Mouse (Mus musculus) urinary bladder, postnatal 4 days (tissue): ENCODE measurements around the gene Snx29.

Experiments
- DNase-seq, 2 experiments: peaks; one replicate each; pipeline ENCODE4 v3.0.0; 2021 to 2022; ENCODE audit warnings: low spot score in 2 of 2

Snx29 gene

GRCm38 (mm10) chr16:11450626-11451025 lies 127.9 kb downstream of the Snx29 start:
- DNase-seq: no peak

- no peak for DNase-seq
Measured at GRCm38 (mm10) chr16:11454871-11455270, 132.2 kb downstream of the Snx29 start.

- DNase-seq: no peak
Measured at GRCm38 (mm10) chr16:11455545-11456140, 132.9 kb downstream of the Snx29 start.

GRCm38 (mm10) chr16:11456141-11456645 lies 133.5 kb downstream of the Snx29 start:
- DNase-seq: no peak

- no peak for DNase-seq
Measured at GRCm38 (mm10) chr16:11457136-11457535, 134.4 kb downstream of the Snx29 start.

GRCm38 (mm10) chr16:11457609-11458350 lies 135.1 kb downstream of the Snx29 start:
- no peak for DNase-seq

GRCm38 (mm10) chr16:11460210-11460609 lies 137.5 kb downstream of the Snx29 start:
- no peak for DNase-seq

- no peak for DNase-seq
Measured at GRCm38 (mm10) chr16:11461612-11462011, 138.9 kb downstream of the Snx29 start.

GRCm38 (mm10) chr16:11468533-11469179 lies 145.9 kb downstream of the Snx29 start:
- peak; percentile 43 to 67 for DNase-seq

- DNase-seq: no peak
Measured at GRCm38 (mm10) chr16:11469491-11469890, 146.8 kb downstream of the Snx29 start.

GRCm38 (mm10) chr16:11471246-11471645 lies 148.5 kb downstream of the Snx29 start:
- DNase-seq: no peak

GRCm38 (mm10) chr16:11472852-11473251 lies 150.1 kb downstream of the Snx29 start:
- no peak for DNase-seq

- no peak for DNase-seq
Measured at GRCm38 (mm10) chr16:11473474-11473873, 150.8 kb downstream of the Snx29 start.

- DNase-seq: no peak
Measured at GRCm38 (mm10) chr16:11473893-11474505, 151.3 kb downstream of the Snx29 start.

GRCm38 (mm10) chr16:11475137-11475943 lies 152.6 kb downstream of the Snx29 start:
- no peak for DNase-seq

- no peak for DNase-seq
Measured at GRCm38 (mm10) chr16:11476314-11476713, 153.6 kb downstream of the Snx29 start.

- no peak for DNase-seq
Measured at GRCm38 (mm10) chr16:11476968-11477367, 154.3 kb downstream of the Snx29 start.

- no peak for DNase-seq
Measured at GRCm38 (mm10) chr16:11477591-11477990, 154.9 kb downstream of the Snx29 start.

- DNase-seq: no peak
Measured at GRCm38 (mm10) chr16:11479605-11480004, 156.9 kb downstream of the Snx29 start.

GRCm38 (mm10) chr16:11482189-11482588 lies 159.5 kb downstream of the Snx29 start:
- peak in 1 of 2 experiments; percentile 30 for DNase-seq

- DNase-seq: no peak
Measured at GRCm38 (mm10) chr16:11494895-11495294, 172.2 kb downstream of the Snx29 start.
